Mouse (Mus musculus) embryonic fibroblast, embryonic 13.5 days (primary cell): ENCODE measurements around the gene Ak4.

Experiments used
- CTCF ChIP-seq: IDR thresholded peaks from 2 replicates; pipeline ENCODE4 v1.5.1; 2011; ENCODE audit warnings: mild to moderate bottlenecking, control low read depth, low read length, moderate library complexity, borderline replicate concordance; ENCODE audit not compliant: insufficient read depth
- POLR2A ChIP-seq: IDR thresholded peaks from 2 replicates; pipeline ENCODE4 v1.6.1; 2011; ENCODE audit warnings: low read depth, mild to moderate bottlenecking, control low read depth, low read length, moderate library complexity

- TF ChIP-seq POLR2A (no peak), CTCF (no peak)
Measured at GRCm38 (mm10) chr4:101404863-101405262, 14.2 kb upstream of the Ak4 start.
